Mouse (Mus musculus): ENCODE measurements around the gene Retreg1. TPM values are rescaled to one million over a fixed set of nuclear protein-coding genes. Genes with fewer than 3 reads are reported as not detected.
"Not testable (repeated sequence)": the region's sequence is repeated elsewhere in the genome, so short reads cannot be mapped to it uniquely, and the experiment has no call there.

The Retreg1 gene
- total RNA-seq, 1 experiment from 2014 or later: 95.7 TPM

- ATAC-seq (replicated peaks; ENCODE audit: low read depth, poor library complexity, severe bottlenecking): no peak
Observed at GRCm38 (mm10) chr15:25974352-25974751, 131.4 kb downstream of the Retreg1 start.

GRCm38 (mm10) chr15:25975810-25976209, 132.8 kb downstream of the Retreg1 start:
- ATAC-seq (replicated peaks; ENCODE audit: low read depth, poor library complexity, severe bottlenecking): no peak

GRCm38 (mm10) chr15:25983614-25984013, 140.6 kb downstream of the Retreg1 start:
- not testable (repeated sequence) for ATAC-seq (replicated peaks; ENCODE audit: low read depth, poor library complexity, severe bottlenecking)

GRCm38 (mm10) chr15:25984067-25984733, 141.2 kb downstream of the Retreg1 start, which contains the start of gene Zfp622:
Gene Zfp622, plus strand, starts transcription at chr15:25984366.
- ATAC-seq (replicated peaks; ENCODE audit: low read depth, poor library complexity, severe bottlenecking): peak; percentile 96

DNA sequence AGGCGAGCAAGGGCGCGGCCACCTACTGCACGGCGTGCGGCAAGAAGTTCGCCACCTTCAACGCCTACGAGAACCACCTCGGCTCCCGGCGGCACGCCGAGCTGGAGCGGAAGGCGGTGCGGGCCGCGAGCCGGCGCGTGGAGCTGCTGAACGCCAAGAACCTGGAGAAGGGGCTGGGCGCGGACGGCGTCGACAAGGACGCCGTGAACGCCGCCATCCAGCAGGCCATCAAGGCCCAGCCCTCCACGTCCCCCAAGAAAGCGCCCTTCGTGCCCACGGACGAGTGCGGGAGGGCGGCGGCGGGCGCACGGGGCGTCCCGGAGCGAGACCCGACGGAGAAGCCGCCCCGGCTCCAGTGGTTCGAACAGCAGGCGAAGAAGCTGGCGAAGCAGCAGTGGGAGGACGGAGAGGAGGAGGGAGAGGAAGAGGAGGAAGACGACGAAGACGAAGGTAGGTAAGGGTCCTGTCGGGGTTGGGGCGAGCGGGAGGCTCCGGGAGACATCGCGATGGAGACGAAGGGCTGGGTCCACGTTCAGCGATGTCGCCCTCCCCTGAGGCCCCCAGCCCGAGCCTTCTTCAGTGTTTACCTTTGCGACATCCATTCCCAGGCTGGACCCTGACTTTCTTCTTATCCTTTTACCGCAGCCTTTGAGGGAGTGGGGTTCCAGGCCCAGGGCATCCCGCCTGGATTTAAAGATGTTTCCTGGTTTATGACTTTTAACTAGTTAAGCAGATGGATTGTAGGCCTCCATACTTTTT, 141.9 kb downstream of the Retreg1 start:
- no peak for ATAC-seq (replicated peaks; ENCODE audit: low read depth, poor library complexity, severe bottlenecking)

DNA sequence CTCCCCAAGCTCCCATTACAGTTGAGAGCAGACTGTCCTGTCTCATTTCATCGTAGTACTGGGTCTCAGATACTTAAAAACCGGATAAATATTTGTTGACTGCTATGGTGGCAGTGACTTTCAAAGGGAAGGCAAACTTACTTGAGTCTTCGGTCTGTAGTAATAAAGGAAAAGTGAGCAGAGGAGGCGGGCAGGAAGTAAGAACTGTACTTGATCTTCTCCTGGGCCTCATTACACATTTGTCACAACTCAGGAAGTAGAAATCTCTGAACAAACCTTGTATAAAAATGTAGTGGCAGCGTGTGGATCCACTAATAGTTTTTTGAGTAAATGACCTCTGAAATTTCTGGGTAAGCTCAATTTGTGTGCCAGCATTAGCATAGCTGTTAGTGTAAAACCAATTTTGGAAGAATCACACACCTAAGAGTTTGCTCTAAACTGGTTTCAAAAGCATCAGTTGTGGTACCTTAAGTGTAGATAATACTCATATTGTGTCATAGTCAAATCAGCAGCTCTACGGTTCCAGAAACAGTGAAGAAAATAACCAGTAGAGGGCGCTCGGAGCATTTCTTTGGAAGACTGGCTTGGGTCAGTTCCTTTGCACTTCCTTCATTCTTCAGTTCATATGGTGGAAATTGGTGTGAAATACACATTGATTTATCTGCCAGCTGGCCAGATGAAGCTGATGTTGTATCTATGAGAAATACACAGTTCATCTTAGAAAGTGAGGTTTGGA, 150.2 kb downstream of the Retreg1 start:
- peak; percentile 83 for ATAC-seq (replicated peaks; ENCODE audit: low read depth, poor library complexity, severe bottlenecking)

GRCm38 (mm10) chr15:25995521-25995920, 152.5 kb downstream of the Retreg1 start:
- ATAC-seq (replicated peaks; ENCODE audit: low read depth, poor library complexity, severe bottlenecking): 0 out of 2 replicates have a peak, but pooled peaks have one; percentile 37

GRCm38 (mm10) chr15:25999545-25999944, 156.6 kb downstream of the Retreg1 start:
- not testable (repeated sequence) for ATAC-seq (replicated peaks; ENCODE audit: low read depth, poor library complexity, severe bottlenecking)

- ATAC-seq (replicated peaks; ENCODE audit: low read depth, poor library complexity, severe bottlenecking): no peak
Observed at GRCm38 (mm10) chr15:26008621-26009020, 165.6 kb downstream of the Retreg1 start.

- no peak for ATAC-seq (replicated peaks; ENCODE audit: low read depth, poor library complexity, severe bottlenecking)
Observed at GRCm38 (mm10) chr15:26012891-26013290, 169.9 kb downstream of the Retreg1 start.

DNA sequence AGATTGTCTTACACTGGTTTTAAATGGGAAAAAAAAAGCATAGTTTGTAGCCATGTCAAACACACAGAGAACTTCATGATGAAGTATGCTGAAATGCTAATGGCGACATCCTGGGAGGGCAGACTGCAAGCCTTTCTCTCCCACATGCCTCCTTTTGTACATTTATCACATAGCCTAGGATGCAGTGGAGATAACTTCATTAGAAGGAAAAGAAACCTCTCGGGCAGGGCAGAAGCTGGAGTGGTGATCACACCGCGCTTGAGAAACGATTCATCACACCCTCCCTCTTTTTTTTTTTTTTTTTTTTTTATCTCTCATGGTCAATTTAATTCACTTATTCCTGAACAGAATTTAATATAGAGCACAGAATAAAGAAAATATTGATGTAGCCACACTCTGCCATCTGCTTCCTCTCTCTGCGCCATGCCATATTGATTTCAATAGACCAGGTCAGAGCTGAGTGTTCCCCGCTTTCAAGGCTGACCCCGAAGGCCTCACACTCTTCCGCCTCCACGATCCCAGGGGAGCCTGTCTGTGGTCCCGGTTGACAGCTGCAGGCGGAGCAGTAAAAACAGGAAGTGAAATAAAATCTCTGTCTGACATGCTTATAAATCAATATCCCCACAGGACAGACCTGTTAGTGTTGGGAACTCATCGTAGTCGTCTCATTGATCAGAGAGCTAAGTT, 173.1 kb downstream of the Retreg1 start:
- ATAC-seq (replicated peaks; ENCODE audit: low read depth, poor library complexity, severe bottlenecking): peak; percentile 82

- ATAC-seq (replicated peaks; ENCODE audit: low read depth, poor library complexity, severe bottlenecking): no peak
Observed at GRCm38 (mm10) chr15:26021721-26022120, 178.7 kb downstream of the Retreg1 start.

DNA sequence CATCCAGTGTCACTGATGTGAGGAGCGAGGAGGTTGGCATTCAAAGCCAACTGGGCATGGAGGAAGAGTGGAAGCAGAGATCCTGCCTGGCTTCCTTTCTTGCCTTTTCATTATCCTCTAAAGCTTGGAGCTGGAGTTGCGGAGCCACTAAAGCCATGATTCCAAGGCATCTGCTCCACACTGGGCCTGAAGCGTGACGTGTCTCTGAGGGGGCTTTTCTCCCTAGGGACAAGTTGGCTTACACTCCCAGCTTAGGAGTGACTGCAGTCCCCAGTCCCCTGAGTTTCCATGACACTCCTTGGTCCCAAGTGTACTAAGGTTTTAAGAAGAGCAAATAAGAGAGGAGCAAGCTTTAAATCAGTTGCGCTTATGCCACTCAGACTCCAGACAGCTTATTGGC, 179.7 kb downstream of the Retreg1 start:
- ATAC-seq (replicated peaks; ENCODE audit: low read depth, poor library complexity, severe bottlenecking): no peak

Other genes with a start within 250 kb of the Retreg1 start
- 2.9 and 5.6 TPM in 2 replicates for gene Myo10, start 220.7 kb upstream of the Retreg1 start, total RNA-seq (2017)
- 120 and 123 TPM in 2 replicates for gene Zfp622, start 141.2 kb downstream of the Retreg1 start, total RNA-seq (2017)